Mouse (Mus musculus) G1E (cell line): Measurements from ENCODE around the gene Lsm7.

Experiments
- CTCF ChIP-seq: IDR thresholded peaks from 2 replicates; pipeline ENCODE4 v1.5.1; 2012; ENCODE audit warnings: low read depth, low read length, inconsistent platforms, mixed read lengths
- GATA1 ChIP-seq: IDR thresholded peaks from 2 replicates; pipeline ENCODE4 v1.6.1; 2012; ENCODE audit warnings: borderline replicate concordance, low read length, inconsistent platforms, mixed read lengths
- GATA2 ChIP-seq: IDR thresholded peaks from 2 replicates; pipeline ENCODE4 v1.6.1; 2012; ENCODE audit warnings: low read depth, low read length, inconsistent platforms, borderline replicate concordance
- TAL1 ChIP-seq: conservative IDR thresholded peaks from 2 replicates; pipeline ENCODE4 v1.6.1; 2012; ENCODE audit warnings: low read depth, low read length, inconsistent platforms, mixed read lengths

DNA sequence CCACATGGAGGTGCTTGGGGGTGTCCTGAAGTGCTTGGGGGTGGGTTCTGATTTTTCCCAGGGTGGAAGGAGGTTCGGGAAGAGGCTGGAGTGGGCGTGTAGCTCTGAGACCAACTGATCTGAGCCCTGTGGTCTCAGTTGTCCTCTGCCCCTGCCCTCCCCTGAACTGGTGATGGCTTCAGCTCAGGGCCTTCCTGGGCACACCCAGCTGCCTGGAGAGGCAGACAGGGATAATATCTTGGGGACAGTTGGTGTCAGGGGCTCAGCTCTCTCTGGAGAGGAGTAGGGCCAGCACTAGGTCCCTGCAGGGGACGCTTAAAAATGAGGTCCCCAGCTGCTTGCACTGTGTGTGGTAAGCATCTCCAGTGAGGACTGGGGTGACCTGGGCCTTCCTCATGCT, 2.8 kb upstream of the Lsm7 start:
- TF ChIP-seq CTCF (no peak), TAL1 (no peak), GATA1 (no peak), GATA2 (no peak)
